Mouse (Mus musculus): Measurements from ENCODE around the gene Gm49392.
"Not testable (repeated sequence)": the region's sequence is repeated elsewhere in the genome, so short reads cannot be mapped to it uniquely, and the experiment has no call there.

Gene Gm49392

GRCm38 (mm10) chr13:60896794-60897193, at the start of gene Gm49392:
Gene Gm49392 (minus strand): TSS chr13:60896894.
- not testable (repeated sequence) for DNase-seq

DNA sequence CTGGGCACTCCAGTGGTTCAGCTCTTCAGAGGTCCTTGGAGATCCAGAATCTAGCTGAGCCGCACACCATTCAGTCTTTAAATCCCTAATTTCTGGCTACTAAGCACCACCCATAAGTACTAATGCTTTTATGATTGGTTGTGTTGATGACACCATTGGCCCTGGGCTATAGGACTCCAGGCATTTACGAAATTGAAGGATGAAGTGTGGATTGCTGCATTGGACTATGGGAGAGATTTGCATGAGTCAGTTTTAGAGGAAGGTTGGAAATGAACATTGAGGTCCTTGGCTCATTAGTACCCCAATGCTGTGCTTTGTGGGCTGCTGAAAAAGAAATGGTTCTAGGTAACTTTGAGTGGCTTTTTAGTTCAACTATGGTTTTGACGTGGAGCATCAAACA, 45.2 kb upstream of the Gm49392 start, which contains the start of gene Tpbpa:
Tpbpa (minus strand) TSS at position 101 of the 400 bp plus-strand sequence.
- not testable (repeated sequence) for DNase-seq

- peak; percentile 91 for DNase-seq
These were observed 39.8 kb upstream of the Gm49392 start, which contains the start of the genes Gm49391 and Ctla2a for GRCm38 (mm10) chr13:60936500-60936901. Gene Gm49391 (minus strand): TSS chr13:60936571. Gene Ctla2a (minus strand): TSS chr13:60936625.

GRCm38 (mm10) chr13:60935490-60935889, 38.8 kb upstream of the Gm49392 start, which contains the start of gene Gm49393:
Gene Gm49393 (minus strand): TSS chr13:60935590.
- not testable (repeated sequence) for DNase-seq

DNA sequence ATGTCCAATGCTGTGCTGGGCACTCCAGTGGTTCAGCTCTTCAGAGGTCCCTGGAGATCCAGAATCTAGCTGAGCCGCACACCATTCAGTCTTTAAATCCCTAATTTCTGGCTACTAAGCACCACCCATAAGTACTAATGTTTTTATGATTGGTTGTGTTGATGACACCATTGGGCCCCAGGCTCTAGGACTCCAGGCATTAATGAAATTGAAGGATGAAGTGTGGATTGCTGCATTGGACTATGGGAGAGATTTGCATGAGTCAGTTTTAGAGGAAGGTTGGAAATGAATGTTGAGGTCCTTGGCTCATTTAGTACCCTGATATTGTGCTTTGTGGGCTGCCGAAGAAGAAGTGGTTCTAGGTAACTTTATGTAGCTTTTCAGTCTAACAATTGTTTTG, 8.1 kb upstream of the Gm49392 start, which contains the start of gene Tpbpb:
Tpbpb (minus strand) TSS at position 101 of the 400 bp plus-strand sequence.
- not testable (repeated sequence) for DNase-seq

DNA sequence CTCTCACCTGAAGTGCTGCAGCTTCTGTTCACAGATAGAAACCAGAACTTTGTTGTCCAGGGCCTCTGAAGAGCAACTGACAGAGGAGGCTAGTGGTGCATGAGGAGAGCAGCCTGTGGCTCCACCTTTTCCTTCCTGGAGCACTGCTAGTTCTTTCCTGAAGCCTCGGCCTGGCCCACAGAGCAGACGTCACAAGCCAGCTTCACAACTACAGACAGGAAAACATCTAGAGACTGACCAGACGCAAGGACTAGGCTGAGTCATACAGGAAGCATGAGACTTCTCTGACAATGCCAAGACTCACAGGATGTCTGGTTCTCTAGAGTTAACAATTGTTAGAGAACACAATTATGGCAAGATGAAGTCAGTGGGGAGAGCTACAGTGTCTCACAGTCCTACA, 634 bp upstream of the Gm49392 start, which contains the start of gene Ctla2b:
Ctla2b (minus strand) TSS at position 120 of the 400 bp plus-strand sequence.
- DNase-seq: peak; percentile 90

GRCm38 (mm10) chr13:60895406-60896160, 1.1 kb downstream of the Gm49392 start:
- no peak for DNase-seq

DNA sequence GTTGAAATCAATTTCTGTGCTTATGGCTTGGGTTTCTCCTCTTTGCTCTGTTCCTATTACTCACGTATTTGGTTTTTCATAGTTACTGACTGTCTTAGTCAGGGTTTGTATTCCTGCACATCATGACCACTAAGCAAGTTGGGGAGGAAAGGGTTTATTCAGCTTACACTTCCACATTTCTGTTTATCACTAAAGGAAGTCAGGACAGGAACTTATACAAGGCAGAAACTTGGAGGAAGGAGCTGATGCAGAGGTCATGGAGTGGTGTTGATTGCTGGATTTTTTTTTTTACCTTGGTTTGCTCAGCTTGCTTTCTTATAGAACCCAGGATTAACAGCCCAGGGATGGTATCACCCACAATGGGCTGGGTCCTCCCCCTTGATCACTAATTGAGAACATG, 4.4 kb downstream of the Gm49392 start:
- no peak for DNase-seq

DNA sequence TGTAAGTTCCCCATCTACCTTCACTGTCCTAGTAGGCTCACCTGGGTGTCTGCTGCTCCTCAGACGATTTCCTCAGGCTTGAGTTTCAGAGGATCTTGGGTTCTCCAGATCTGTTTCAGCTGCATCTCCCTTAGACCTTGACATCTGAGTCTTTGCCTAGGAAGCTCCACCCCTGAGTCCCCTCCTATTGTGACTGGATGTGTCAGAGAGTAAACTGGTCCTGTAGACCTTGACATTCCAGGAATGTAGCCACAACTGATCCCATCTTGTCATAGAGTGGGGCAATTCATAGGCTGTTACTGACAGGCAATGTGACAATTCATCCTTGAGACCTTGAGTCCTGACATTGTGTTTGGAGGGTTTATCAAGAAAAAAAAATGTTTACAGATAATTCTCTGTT, 32.4 kb downstream of the Gm49392 start, which contains the start of gene 4930486L24Rik:
4930486L24Rik (minus strand) TSS at position 195 of the 400 bp plus-strand sequence.
- DNase-seq: no peak

DNA sequence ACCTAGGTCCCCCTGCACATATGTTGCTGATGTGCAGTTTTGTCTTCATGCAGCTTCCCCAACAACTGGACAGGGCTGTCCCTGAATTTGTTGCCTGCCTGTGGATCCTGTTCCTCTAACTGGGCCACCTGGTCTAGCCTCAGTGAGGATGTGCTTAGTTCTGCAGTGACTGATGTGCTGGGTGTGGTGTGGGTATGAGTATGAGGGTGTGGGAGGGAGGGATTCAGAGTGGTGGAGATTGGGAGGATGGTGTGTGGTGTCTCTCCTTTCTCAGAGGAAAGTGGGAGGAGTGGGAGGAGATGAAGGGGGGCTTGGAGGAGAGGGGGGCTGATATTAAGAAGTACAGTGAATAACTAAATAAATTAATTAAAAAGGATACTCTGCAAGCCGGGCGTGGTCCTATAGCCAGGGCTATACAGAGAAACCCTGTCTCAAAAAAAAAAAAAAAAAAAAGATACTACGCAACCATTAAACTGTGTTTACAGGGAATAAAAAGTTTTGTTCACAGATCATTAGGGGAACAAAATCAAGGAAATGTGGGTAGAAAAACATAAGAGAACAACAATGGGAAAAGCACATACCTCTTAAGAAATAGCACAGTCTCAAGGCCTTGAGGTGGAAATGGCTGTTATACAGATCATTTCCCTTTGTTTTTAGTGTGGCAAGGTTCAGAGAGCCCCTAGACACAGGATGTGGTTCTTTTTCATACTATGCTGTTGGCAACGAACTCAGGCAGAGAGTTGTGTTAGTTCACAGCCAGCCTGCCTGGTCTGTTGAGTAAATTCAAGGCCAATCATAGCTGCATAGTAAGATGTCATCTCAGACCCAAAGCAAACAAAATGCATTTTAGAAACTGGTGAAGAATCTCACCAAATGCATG, 48.2 kb downstream of the Gm49392 start:
- peak; percentile 54 for DNase-seq

GRCm38 (mm10) chr13:60843153-60843552, 53.5 kb downstream of the Gm49392 start:
- no peak for DNase-seq

DNA sequence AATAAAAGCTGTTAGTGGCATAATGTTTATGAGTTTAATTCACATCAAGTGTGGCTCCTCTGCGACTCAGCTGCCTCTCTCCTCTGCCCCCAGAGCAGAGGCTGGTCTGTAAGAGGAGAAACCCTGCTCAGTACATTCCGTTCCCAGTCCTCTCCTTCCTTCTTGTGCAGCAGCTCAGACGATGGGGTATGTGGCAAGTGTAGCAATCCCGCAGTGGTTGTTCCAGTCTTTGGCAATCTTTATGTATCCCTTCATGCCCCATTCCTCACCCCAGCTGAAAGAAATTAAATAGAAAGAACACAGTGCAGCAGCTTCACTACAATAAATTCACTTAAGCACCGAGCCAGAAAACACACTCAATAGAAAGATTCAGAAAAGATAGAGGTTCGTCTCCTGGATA, 54.0 kb downstream of the Gm49392 start:
- DNase-seq: no peak

GRCm38 (mm10) chr13:60839353-60839902, 57.3 kb downstream of the Gm49392 start:
- no peak for DNase-seq

- DNase-seq: peak; percentile 72
These were observed 70.6 kb downstream of the Gm49392 start for GRCm38 (mm10) chr13:60826052-60826451.

DNA sequence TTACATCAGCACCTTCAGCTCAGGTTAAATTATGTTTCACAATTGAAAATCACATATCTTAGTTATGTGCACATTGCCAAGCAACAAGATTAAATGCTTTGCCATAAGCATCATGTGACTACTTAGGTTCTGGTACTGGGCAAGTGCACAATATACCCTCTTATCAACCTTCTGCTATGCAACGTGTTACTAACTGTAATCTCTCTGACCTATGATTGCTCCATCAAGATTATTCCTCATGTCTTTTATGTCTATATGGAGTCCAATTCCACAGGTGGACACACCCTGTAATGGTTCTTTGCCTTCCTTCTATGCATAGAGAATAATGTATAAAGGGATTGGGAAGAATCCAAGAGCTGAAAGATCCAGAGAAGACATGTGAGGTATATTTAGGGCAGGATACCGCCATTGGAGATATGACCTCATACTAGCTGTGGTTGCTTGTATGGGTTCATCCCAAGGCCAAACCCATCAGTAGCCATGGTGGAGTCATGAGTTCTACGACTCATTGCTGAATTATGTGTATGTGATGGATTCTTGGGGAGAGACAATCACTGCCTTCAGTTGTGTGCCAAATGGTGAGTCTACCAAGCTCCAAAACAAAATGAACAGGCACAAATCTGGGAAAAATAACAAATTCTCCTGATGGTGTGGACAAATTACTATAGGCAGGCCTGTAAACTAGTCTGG, 76.1 kb downstream of the Gm49392 start:
- DNase-seq: no peak

GRCm38 (mm10) chr13:60819469-60819868, 77.2 kb downstream of the Gm49392 start:
- DNase-seq: peak; percentile 56

DNA sequence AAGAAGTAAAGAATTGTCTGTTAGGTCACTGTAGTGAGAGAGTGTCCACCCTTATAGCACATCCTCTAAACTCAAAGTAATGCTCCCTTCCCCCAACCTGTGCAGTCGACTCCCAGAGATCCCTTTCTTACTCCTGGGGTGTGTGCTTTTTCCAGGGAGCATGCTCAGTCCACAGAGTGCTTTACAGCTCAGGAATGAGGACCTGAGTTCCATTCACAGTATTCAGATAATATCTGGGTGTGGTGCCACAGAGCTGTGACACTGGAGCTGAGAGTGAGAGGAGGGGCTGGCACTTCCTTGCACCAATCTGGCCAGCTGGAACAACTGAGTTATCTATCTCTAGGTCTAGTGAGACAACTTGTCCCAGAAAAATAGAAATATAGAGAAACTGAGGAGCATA, 83.0 kb downstream of the Gm49392 start:
- peak; percentile 36 for DNase-seq

GRCm38 (mm10) chr13:60812768-60813167, 83.9 kb downstream of the Gm49392 start:
- no peak for DNase-seq

DNA sequence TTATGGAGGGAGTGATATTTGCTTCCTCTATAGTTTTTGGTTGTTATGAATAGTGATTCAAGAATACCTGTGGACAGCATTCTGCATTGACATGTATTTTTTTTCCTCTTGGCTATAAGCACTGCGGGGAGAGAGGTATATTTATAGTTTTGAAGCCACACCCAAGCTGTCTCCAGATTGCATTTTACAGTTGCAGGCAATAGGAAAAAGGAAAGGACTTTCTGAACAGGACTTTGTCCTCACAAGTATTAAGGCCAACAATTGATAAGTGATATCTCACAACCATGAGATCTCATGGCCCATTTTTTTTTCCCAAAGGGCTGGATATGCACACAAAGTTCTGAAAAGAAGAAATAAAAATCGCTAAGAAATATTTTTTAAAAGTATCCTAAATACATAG, 87.0 kb downstream of the Gm49392 start:
- DNase-seq: no peak

DNA sequence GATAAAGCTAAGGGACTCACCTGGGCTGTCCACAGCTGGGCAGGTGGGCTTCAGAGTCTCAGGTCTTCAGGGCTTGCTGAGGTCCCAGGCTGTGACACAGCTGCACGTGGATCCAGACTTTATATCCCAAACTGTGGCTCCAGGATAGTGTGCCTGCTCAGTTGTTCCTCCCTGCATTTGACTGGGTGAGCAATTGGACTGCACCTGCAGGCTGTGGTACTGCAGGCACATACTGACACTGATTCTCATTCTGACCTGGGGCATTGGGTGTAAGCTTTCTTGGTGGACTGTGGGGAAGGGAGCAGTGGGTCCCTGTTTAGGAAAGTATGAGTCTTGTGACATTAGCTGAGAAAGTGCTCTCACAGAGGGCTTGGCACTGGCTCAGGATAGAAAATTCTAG, 93.9 kb downstream of the Gm49392 start, which contains the start of gene Ctsll3:
Ctsll3 (minus strand) TSS at position 101 of the 400 bp plus-strand sequence.
- DNase-seq: no peak

All from lung, postnatal 36 days (tissue).